Mouse (Mus musculus) heart, embryonic 11.5 days (tissue): Measurements from ENCODE around the gene Timeless. TPM values are rescaled to one million over a fixed set of nuclear protein-coding genes. Genes with fewer than 3 reads are reported as not detected.
"Not testable (repeated sequence)": the region's sequence is repeated elsewhere in the genome, so short reads cannot be mapped to it uniquely, and the experiment has no call there.

Source experiments
- ATAC-seq: fragments of 200-750 bp; cut with Nextera tagmentation; replicated peaks from 2 replicates; pipeline ENCODE4 v1.8.0; 2017; ENCODE audit warnings: moderate library complexity; ENCODE audit not compliant: insufficient number of reproducible peaks, low FRiP score, low TSS enrichment
- H3K27ac ChIP-seq: fragments of 300-500 bp; sonication (generic); 2 replicates; pipeline ENCODE4 v1.5.1; 2014; ENCODE audit warnings: mild to moderate bottlenecking, low read depth, low read length
- H3K27me3 ChIP-seq: fragments of 300-500 bp; sonication (generic); 2 replicates; pipeline ENCODE4 v1.6.1; 2014; ENCODE audit warnings: mild to moderate bottlenecking, low read length, mixed read lengths; ENCODE audit not compliant: control insufficient read depth, insufficient read depth
- H3K36me3 ChIP-seq: fragments of 300-500 bp; sonication (generic); 2 replicates; pipeline ENCODE4 v1.6.1; 2014; ENCODE audit warnings: mild to moderate bottlenecking, low read length, moderate library complexity, mixed read lengths; ENCODE audit not compliant: control insufficient read depth, insufficient read depth
- H3K4me1 ChIP-seq: fragments of 300-500 bp; sonication (generic); 2 replicates; pipeline ENCODE4 v1.6.1; 2014; ENCODE audit warnings: low read length; ENCODE audit not compliant: control insufficient read depth, insufficient read depth
- H3K4me2 ChIP-seq: fragments of 300-500 bp; sonication (generic); 2 replicates; pipeline ENCODE4 v1.6.1; 2014; ENCODE audit warnings: mild to moderate bottlenecking, moderate library complexity
- H3K4me3 ChIP-seq: fragments of 300-500 bp; sonication (generic); 2 replicates; pipeline ENCODE4 v1.5.1; 2014; ENCODE audit warnings: low read depth, low read length
- H3K9ac ChIP-seq: fragments of 300-500 bp; sonication (generic); 2 replicates; pipeline ENCODE4 v1.6.1; 2014; ENCODE audit warnings: mild to moderate bottlenecking, low read depth, low read length, moderate library complexity
- H3K9me3 ChIP-seq: fragments of 300-500 bp; sonication (generic); replicated peaks from 2 replicates; pipeline ENCODE4 v1.6.1; 2016; ENCODE audit warnings: low read length; ENCODE audit not compliant: control insufficient read depth
- WGBS: fragments of 180-500 bp; shearing (Covaris S2); extraction: QIAGEN DNeasy Blood & Tissue Kit; methylation state at CpG from one replicate; pipeline ENCODE4 v1.1.7; 2014; ENCODE audit not compliant: insufficient replicate concordance; 5-methylcytosine and 5-hydroxymethylcytosine counted together
- polyA plus RNA-seq: library from polyadenylated mRNA; unstranded; fragments of >200 nt; fragmentation: Nextera tagmentation; extraction: Ambion mirVana; gene quantifications from 2 replicates; pipeline ENCODE4 v1.2.1, GENCODE M21; 2014

Gene Timeless
- 33.1 and 34.2 TPM in 2 replicates for polyA plus RNA-seq

DNA sequence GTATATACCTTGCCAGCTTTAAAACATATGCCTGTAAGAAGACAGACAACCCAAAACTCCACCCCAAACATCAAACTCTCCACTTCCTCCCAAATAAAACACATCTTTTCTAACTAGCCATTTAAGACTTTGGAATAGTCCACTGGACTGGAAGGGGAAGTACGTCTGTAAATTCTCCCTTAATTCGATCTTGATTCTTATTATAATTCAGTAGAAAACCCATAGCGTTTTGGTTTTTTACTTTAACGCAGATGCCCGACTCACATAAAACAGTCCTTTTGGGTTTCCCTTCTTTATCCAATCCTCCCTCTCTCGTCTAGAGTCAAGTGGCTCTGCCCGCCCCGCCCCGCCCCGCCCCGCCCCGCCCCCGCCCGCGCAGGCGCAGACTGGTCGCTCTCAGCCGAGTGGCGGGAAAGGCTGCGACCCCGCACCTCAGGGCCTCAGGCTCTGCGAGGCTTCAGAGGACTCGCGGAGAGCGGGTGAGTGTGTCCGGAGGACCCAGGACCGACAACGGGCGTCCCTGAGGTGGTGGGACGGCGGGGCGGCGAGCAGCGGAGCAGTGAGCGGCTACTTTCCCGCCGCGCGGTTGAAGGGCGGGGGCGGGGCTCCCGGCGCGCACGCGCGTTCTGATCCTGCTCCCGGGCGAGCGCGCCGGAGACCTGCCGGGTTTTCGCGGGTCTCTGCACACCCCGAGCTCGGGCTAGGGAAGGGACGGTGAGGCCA is at the start of gene Timeless:
Gene Timeless (plus strand): TSS at position 369 of the 723 bp plus-strand sequence.
- Histone ChIP-seq H3K9ac (peak within 1 kb of the TSS; percentile 95), H3K9me3 (no peaks in the 10 kb centered on the region), H3K27me3 (no peaks in the 10 kb centered on the region), H3K4me2 (peak within 1 kb of the TSS; percentile 70), H3K4me1 (peaks cover 9% of the 10 kb centered on the region), H3K36me3 (no peaks in the 10 kb centered on the region), H3K27ac (peak within 1 kb of the TSS; percentile 88), H3K4me3 (peak within 1 kb of the TSS; percentile 83)
- under 1% methylated on average over 55 of the region's 58 CpGs for WGBS
- peak; percentile 92 for ATAC-seq

- ATAC-seq, result no peak
- 79% methylated on average over 2 of the region's 2 CpGs for WGBS
- Histone ChIP-seq H3K36me3 (no peaks in the 10 kb centered on the region), H3K27me3 (no peaks in the 10 kb centered on the region), H3K9me3 (no peaks in the 10 kb centered on the region), H3K27ac (no peak overlapping the region), H3K4me3 (no peak overlapping the region), H3K4me1 (no peaks in the 10 kb centered on the region), H3K9ac (no peak overlapping the region), H3K4me2 (no peak overlapping the region)
Measured at GRCm38 (mm10) chr10:128184296-128184695, 47.6 kb upstream of the Timeless start.

- Histone ChIP-seq H3K27ac (no peak overlapping the region), H3K27me3 (no peaks in the 10 kb centered on the region), H3K4me2 (no peak overlapping the region), H3K4me3 (no peak overlapping the region), H3K9me3 (no peaks in the 10 kb centered on the region), H3K9ac (no peak overlapping the region), H3K4me1 (no peaks in the 10 kb centered on the region), H3K36me3 (no peaks in the 10 kb centered on the region)
- ATAC-seq, result no peak
- WGBS, result 73% methylated on average over 6 of the region's 6 CpGs
Measured at GRCm38 (mm10) chr10:128185277-128185940, 46.5 kb upstream of the Timeless start.

- Histone ChIP-seq H3K4me2 (no peak overlapping the region), H3K4me1 (no peaks in the 10 kb centered on the region), H3K27ac (no peak overlapping the region), H3K27me3 (no peaks in the 10 kb centered on the region), H3K9me3 (no peaks in the 10 kb centered on the region), H3K4me3 (no peak overlapping the region), H3K36me3 (no peaks in the 10 kb centered on the region), H3K9ac (no peak overlapping the region)
- 37% methylated on average over 2 of the region's 2 CpGs for WGBS
- peak; percentile 47; the same call in 1 of the 2 replicates for ATAC-seq
Measured at GRCm38 (mm10) chr10:128185959-128186358, 45.9 kb upstream of the Timeless start.

- Histone ChIP-seq H3K9me3 (no peaks in the 10 kb centered on the region), H3K4me2 (no peak overlapping the region), H3K36me3 (no peaks in the 10 kb centered on the region), H3K4me3 (no peak overlapping the region), H3K27me3 (no peaks in the 10 kb centered on the region), H3K9ac (no peak overlapping the region), H3K4me1 (no peaks in the 10 kb centered on the region), H3K27ac (no peak overlapping the region)
- WGBS, result 52% methylated on average over 5 of the region's 5 CpGs
- ATAC-seq, result no peak
Measured at GRCm38 (mm10) chr10:128187181-128187605, 44.7 kb upstream of the Timeless start.

GRCm38 (mm10) chr10:128188242-128188877 is 43.5 kb upstream of the Timeless start:
- Histone ChIP-seq H3K36me3 (no peaks in the 10 kb centered on the region), H3K27ac (no peak overlapping the region), H3K9ac (no peak overlapping the region), H3K4me2 (no peak overlapping the region), H3K9me3 (no peaks in the 10 kb centered on the region), H3K27me3 (no peaks in the 10 kb centered on the region), H3K4me3 (no peak overlapping the region), H3K4me1 (no peaks in the 10 kb centered on the region)
- WGBS, result 50% methylated on average over 2 of the region's 2 CpGs
- ATAC-seq, result no peak

DNA sequence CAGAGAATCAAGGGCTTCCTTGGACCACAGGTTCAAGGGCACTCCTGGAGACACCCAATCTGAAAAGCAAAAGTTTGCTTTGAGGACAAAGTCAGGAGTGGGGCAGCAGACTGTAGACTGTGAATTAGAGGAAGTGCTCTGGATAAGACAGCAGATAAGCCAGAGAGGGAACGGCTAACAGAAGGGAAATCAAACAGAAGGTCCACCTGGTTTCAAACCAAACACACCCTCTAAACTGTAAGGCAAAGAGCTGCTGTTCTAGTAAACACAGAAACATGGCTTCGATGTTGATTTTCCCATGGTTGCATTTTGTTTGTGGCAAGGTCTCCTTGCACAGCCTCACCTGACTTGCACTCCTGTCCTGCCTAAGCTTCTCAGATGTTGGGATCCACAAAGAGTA is 40.4 kb upstream of the Timeless start:
- Histone ChIP-seq H3K9me3 (no peaks in the 10 kb centered on the region), H3K9ac (no peak overlapping the region), H3K4me2 (no peak overlapping the region), H3K4me1 (peaks cover 4% of the 10 kb centered on the region; the same call in 1 of the 2 replicates), H3K27ac (no peak overlapping the region), H3K36me3 (no peaks in the 10 kb centered on the region), H3K4me3 (no peak overlapping the region), H3K27me3 (peaks cover 17% of the 10 kb centered on the region)
- ATAC-seq, result no peak
- 45% methylated on average over 2 of the region's 2 CpGs for WGBS

GRCm38 (mm10) chr10:128192030-128192766 is 39.7 kb upstream of the Timeless start:
- H3K9me3 ChIP-seq, result not testable (repeated sequence)

More at GRCm38 (mm10) chr10:128192030-128192766, 39.7 kb upstream of the Timeless start:
- not testable (repeated sequence) for H3K27ac ChIP-seq, H3K4me2 ChIP-seq, H3K9ac ChIP-seq, H3K4me3 ChIP-seq, H3K4me1 ChIP-seq, ATAC-seq, H3K36me3 ChIP-seq
- peaks cover 17% of the 10 kb centered on the region for H3K27me3 ChIP-seq
- 93% methylated on average over 3 of the region's 3 CpGs for WGBS
